Mouse (Mus musculus): Measurements from ENCODE around the gene Mb21d2.

GRCm38 (mm10) chr16:28809089-28809488 is 120.4 kb downstream of the Mb21d2 start:
- TF ChIP-seq CHD1 (IDR thresholded peaks at IDR 0.05; ENCODE audit: low read depth, low read length) (no peak), USF2 (conservative IDR thresholded peaks at IDR 0.05; ENCODE audit: low read depth, low read length) (no peak)

Data from CH12.LX (cell line).